Mouse (Mus musculus): ENCODE data around the gene Adora3. TPM values are rescaled to one million over a fixed set of nuclear protein-coding genes. Genes with fewer than 3 reads are reported as not detected.

Adora3 gene
- polyA plus RNA-seq (2012; rRNA removed): 0.22 and 0.83 TPM in 2 replicates

DNA sequence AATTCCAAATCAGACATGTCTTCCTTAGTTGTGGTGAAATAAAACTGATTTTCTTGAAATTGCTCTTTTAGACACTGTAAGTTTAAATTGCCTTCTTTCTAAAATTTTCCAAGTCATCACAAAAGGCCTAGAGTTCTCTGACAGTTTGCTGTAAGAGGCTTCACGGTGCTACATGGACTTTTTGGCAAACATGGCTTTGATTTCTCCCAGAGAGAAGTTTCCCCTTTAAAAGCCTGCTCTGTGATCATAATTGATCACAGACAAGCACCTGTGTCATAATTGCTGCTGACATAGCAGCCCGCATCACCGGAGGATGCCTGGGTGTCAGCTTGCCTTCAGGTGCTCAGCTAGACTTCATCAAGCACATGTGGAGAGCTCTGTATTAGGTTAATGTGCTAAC is at the start of gene Adora3, which contains the start of gene Tmigd3:
Gene Adora3 (plus strand): TSS at position 301 of the 400 bp plus-strand sequence.
Gene Tmigd3 (plus strand): TSS at position 346 of the 400 bp plus-strand sequence.

DNA sequence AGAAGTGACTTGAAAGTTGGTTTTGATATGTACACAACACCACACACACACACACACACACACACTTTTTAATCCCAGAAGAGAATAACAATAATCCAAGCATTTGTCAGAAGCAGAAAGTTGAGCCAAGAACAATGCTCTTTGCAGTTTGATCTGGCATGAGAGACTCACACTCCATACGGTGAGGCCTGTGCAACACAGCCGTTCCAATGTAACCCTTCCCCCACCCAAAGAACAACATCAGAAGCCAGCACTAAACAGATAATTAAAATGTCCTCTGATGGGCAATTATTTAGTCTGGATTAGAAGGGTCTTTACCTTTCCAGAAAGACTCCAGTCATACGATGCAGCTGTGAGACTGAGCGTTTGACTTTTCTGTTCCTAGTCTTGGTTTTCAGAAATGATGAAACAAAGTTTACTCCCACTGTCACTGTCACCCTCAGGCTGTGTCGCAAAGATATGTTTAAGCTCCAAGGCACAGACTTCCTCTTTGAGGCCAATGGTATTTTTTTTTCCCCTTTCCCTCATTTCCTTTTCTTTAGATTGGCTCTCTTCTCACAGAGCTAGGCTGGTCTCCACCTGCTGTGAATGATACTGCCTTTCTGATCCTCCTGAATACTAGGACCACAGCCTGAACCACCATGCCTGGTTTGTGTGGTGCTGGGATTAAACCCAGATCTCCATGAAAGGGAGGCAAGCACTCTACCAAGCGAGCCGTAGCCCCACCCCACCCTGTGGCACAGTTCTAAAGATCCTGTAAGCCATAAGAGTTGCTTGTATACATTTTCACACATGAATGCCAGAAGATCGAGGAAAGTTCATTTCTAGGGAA is 61.8 kb downstream of the Adora3 start, which contains the start of gene I830077J02Rik:
Gene I830077J02Rik (minus strand): TSS at position 425 of the 832 bp plus-strand sequence.

Other genes with a start within 250 kb of the Adora3 start
- gene Ddx20, start 183.3 kb upstream of the Adora3 start, polyA plus RNA-seq (2012; rRNA removed): 53.1 and 78.9 TPM in 2 replicates
- gene Inka2, start 166.3 kb upstream of the Adora3 start, polyA plus RNA-seq (2012; rRNA removed): 3.0 and 3.8 TPM in 2 replicates
- gene Rap1a, start 69.5 kb upstream of the Adora3 start, polyA plus RNA-seq (2012; rRNA removed): 1.6 and 2.6 TPM in 2 replicates
- gene Tmigd3, start within 50 bp of the Adora3 start, polyA plus RNA-seq (2012; rRNA removed): 0.31 TPM in 1 of 2 replicates, not detected in the other
- gene I830077J02Rik, start 61.8 kb downstream of the Adora3 start, polyA plus RNA-seq (2012; rRNA removed): 0.54 and 0.71 TPM in 2 replicates
- gene Wdr77, start 88.5 kb downstream of the Adora3 start, polyA plus RNA-seq (2012; rRNA removed): 46.1 and 50.9 TPM in 2 replicates
- gene Atp5f1, start 89.2 kb downstream of the Adora3 start, polyA plus RNA-seq (2012; rRNA removed): 86.4 and 120 TPM in 2 replicates
- 554 and 678 TPM in 2 replicates for gene Ovgp1, start 102.9 kb downstream of the Adora3 start, polyA plus RNA-seq (2012; rRNA removed)
- 5.2 and 7.8 TPM in 2 replicates for gene Pifo, start 143.8 kb downstream of the Adora3 start, polyA plus RNA-seq (2012; rRNA removed)
- gene Chil5, start 162.0 kb downstream of the Adora3 start, polyA plus RNA-seq (2012; rRNA removed): not detected in 2 replicates
- 0.71 and 1.4 TPM in 2 replicates for gene Chia1, start 242.4 kb downstream of the Adora3 start, polyA plus RNA-seq (2012; rRNA removed)